Mouse (Mus musculus) left cerebral cortex, postnatal 25 days (tissue): ENCODE measurements around the gene Dalrd3. TPM values are rescaled to one million over a fixed set of nuclear protein-coding genes. Genes with fewer than 3 reads are reported as not detected.

Source experiments
- DNase-seq, 2 experiments: peaks; one replicate each; pipeline ENCODE4 v3.0.0; 2022; ENCODE audit warnings: low spot score in 2 of 2, mixed read lengths in 1 of 2
- intact Hi-C: fragments of 180-260 bp; cut with DNase I; formaldehyde crosslinking; loops from one replicate; pipeline ENCODE4 v1.15.1; 2025
- total RNA-seq, 2 experiments: library from RNA; stranded (reverse); gene quantifications; 2 replicates each; pipeline ENCODE4 v1.2.3; 2021

The Dalrd3 gene
- 10 to 100 TPM; 83.8 to 85.2 TPM for total RNA-seq

GRCm38 (mm10) chr9:108569381-108570206 is at the start of gene Dalrd3:
TSS of gene Dalrd3 (plus strand) at chr9:108569886.
- DNase-seq: peak; percentile 89 to 97
- intact Hi-C loops: no loop called here

DNA sequence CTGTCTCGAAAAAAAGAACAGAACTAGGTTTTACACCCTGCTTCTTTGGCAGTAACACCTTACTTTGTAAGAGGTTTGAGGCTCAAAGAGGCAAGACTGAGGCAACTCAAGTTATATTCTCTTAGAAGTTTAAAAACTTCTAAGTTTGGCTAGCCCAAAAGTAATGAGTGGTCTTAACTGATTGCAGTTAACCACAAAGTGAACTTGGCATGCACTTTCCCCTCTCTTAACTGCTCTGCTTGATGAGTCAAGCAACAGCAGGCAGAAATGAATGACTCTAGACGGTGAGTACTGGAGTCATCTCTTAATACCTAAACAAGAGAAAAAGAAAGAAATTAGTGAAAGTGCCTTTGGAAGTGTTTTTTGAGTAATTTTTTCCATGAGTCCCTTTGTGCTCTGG is 48.1 kb upstream of the Dalrd3 start:
- intact Hi-C loops: no loop called here
- DNase-seq: no peak

- no peak for DNase-seq
- intact Hi-C loops: no loop called here
These were observed 46.3 kb upstream of the Dalrd3 start for GRCm38 (mm10) chr9:108523341-108523740.

GRCm38 (mm10) chr9:108525400-108525799 is 44.3 kb upstream of the Dalrd3 start:
- intact Hi-C loops: no loop called here
- no peak for DNase-seq

DNA sequence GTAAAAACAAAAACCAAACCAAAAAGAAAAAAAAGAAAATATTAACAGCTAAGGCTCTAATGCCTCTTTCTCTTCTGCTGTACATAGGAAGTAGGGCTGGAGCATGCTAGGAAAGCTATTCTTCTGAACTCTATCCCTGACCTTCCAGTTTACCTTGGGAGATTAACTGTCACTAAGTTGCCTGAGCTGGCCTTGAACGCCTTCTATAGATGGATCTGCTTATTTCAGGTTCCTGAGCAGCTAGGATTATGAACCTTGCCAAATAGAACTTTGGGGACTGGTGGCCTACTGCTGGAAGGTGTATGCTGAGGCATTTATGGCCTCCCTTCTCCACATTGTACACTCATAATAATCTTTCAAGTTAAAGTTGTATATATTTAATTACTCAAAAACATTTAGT is 38.7 kb upstream of the Dalrd3 start:
- intact Hi-C loops: no loop called here

DNA sequence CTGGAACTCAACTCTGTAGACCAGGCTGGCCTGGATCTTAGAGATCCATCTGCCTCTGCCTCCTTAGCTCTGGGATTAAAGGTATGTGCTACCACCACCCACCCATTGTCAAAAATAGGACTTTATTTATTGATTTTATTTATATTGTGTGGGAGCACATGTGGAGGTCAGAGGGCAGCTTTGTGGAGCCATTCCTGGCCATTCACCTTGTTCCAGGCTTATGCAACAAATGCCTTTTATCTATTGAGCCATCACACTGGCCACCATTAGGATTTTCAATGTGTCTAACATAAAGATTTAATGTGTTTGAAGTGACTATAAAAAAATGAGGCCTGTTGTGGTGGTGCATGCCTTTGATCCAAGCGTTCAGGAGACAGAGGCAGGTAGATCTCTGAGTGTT is 38.2 kb upstream of the Dalrd3 start:
- intact Hi-C loops: no loop called here
- DNase-seq: no peak

More for the DNA sequence above, 38.7 kb upstream of the Dalrd3 start:
- DNase-seq: no peak

DNA sequence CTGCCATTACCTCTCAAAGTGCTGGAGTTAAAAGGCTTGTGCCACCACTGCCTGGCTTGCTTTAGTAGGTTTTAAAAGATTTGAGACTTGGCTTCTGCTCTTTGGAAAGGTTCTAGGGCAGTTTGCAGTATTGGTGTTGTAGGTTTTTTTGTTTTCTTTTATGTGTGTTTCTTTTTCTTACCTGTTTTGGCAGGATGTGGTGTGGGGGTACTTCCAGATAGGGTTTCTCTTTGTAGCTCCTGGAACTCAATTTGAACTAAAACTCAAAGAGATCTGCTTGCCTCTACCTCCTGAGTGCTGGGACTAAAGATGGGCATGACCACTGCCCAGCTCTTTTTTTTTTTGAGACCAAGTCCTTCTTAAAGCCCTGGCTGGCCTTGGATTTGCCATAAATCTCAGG is 28.8 kb upstream of the Dalrd3 start:
- DNase-seq: no peak
- intact Hi-C loops: no loop called here

DNA sequence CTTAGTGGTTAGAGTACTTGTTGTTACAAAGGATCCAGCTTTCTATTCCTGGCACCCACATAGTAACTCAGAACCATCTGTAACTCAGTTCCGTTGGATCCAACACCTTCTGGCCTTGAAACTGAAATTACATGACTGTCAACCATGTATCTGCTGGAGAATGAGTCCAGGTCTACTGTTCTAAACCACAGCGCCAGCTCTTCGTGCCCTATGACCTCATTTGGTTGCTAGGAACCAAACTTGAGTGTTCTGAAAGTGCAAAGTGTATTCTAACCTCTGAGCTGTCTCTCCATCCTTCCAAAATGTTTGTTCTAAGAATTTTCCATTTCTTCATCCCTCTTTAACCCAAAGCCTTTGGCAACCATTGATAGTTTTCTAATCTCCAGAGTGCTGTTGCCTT is 23.7 kb upstream of the Dalrd3 start:
- DNase-seq: no peak
- intact Hi-C loops: no loop called here

GRCm38 (mm10) chr9:108546875-108547274 is 22.8 kb upstream of the Dalrd3 start:
- no peak for DNase-seq

GRCm38 (mm10) chr9:108559169-108559568 is 10.5 kb upstream of the Dalrd3 start:
- intact Hi-C loops: no loop called here
- DNase-seq: no peak

More at GRCm38 (mm10) chr9:108546875-108547274, 22.8 kb upstream of the Dalrd3 start:
- intact Hi-C loops: no loop called here

DNA sequence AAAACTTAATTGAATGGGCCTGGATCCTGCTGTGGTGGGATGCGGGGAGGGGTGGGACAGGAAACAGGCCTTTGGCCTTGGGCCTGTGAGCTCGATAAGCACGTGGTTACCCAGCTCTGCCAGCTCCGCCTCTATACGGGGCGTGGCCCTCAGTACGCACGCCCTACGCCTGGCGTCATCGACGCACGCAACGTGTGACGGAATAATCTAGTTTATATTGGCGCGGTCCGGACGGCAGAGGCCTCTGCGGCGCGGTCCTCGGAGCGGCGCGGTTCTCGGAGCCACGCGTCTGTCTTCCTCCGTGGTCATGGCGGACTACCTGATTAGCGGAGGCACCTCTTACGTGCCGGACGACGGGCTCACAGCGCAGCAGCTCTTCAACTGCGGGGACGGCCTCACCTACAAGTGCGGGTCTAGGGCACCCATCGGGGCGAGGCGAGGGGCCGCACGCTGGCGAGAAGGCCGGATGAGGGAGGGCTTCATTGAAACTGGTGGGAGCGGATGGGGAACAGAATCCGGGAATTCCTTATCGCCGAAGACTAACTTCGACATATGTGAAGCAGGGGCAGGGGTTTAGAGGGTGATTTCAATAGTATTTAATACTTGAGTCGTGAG is 9.4 kb upstream of the Dalrd3 start, which contains the start of gene Impdh2:
Gene Impdh2, plus strand, starts transcription at position 60 of the 615 bp plus-strand sequence.
- intact Hi-C loops: no loop called here
- peak; percentile 93 to 96 for DNase-seq

- no peak for DNase-seq
- intact Hi-C loops: no loop called here
These were observed 6.0 kb upstream of the Dalrd3 start for GRCm38 (mm10) chr9:108563671-108564070.

DNA sequence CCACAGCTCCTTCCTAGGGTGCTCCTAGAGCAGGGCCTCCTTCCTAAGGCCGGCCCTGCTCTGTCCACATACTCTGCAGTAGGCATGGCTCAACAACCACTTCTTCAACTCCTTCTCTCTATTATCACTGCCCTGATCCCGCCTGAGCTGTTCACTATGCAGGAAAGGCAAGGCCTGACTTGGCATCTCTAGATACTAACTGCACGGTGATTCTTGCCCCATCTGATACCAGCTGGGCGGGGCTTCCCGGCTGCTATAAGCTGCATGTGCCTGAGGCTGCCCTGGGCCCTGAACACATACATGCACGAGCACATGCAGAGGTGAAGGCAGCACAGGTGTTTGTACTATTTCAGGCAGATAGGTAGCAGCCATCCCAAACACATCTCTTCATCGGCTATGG is 5.6 kb upstream of the Dalrd3 start:
- DNase-seq: no peak
- intact Hi-C loops: no loop called here

DNA sequence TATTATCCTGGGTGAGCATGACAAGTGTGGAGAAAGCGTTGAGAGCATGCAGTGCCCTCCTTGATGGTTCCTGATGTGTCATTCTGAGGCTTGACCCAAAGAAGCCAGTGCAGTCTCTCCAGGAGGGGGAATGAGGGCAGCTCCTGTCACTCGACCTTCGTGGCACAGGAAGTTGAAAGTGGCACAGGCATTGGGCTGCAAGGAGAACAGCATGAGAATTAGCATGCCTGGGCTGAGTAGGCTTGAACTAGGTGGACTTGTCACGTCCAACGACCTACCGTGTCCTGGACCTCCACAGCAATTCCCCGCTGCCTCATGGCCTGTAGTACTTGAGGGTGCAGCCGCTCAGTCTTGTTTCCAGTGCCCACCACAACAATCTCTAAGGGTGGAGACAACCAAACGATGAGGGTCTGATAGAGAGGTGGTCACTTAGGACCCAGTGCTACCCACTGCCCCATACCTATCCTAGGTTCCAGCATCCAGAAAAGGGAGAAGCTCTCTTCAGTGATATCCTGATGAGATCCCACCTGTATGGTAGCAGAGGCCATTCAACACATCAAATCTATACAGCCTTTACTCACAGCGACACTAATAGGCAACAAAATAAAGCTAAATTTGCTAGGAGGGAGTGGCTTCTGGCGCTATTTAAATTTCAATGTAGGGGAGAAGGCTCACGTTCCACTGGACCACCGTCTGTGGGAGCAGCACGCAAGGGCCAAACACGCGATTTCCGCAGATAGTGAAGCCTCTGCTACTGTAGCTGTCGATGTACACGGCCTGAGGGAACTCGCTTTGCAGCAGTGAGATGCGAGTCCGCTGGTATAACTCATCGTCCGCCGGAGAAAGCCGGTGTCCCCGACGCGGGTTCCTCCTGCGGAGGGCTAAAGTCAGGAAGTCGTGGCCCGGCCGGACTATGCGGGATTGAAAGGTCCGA is 3.5 kb upstream of the Dalrd3 start:
- intact Hi-C loops: loop anchor here (2.0 kb wide), 1 partner anchor 31 kb away; the partner anchor contains the start of gene P4htm
- no peak for DNase-seq

DNA sequence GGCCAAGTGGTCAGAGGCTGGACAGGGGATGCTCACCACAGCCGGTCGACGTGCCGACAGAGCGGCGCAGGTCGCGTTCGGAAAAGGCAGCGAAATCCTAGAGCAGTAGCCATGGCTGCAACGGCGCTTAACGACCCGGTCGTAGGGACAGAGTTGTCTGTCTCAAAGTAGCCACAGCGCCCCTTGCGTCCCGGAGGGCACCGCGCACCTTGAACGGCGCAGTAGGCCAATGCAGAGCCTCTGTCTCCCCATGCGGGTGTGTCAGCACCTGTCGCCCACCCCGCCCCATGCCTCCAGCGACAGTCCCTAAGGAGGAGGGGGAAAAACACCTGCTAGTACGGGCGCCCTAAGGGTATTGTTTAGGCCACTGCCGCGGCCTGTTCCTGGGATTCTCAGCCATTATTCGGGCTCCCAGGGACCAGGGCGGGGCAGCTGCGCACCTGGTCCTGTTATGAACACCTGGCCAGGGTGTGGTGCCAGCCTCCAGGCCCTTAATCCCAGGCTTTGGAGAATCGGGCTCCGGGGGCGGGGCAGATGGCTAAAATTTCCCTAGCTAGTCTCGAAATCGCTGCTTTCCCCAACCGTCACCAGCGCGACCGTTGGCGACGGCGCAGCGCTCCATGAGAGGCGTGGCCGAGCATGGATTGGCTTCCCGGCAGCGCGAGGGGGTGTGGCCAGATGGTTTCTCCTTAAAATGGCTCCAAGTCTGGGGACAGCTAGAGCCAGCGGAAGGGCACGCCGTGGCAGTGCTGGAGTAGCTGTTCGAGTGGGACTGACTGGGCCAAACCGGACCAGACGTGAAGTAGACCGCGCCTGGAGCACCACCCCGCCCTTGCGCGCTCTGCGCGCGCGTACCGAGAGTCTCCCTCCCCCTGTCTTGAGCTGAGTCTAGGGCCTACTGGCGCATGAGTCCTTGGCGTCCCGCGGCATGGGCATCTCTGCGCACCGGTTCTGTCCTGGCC is 2.6 kb upstream of the Dalrd3 start, which contains the start of gene Ndufaf3:
Gene Ndufaf3, minus strand, starts transcription at position 620 of the 962 bp plus-strand sequence.
- intact Hi-C loops: loop anchor here (2.0 kb wide), 1 partner anchor 30 kb away; the partner anchor contains the start of gene P4htm
- DNase-seq: peak; percentile 96 to 98

DNA sequence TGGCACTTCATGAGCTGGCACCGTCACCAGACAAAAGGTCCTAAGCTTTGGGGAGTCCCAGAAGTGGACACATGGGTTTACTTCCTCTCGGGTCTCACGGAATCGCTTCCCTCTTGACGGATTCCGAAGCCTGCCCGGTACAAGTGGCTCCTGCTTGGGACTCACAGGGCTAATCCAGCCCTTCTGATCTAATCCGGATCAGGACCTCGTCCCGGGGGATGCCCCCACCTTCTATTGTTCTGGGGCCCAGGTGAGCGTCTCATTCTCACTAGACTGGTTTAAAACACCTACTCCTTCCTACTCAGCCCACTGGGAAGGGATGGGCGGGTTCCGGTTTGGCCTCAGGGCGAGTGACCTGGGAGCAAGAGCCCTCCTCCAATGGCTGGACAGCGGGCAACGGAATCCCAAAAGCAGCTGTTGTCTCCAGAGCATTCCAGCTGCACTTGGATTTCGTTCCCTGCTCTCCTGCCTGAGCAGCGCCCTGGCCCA is 1.7 kb upstream of the Dalrd3 start:
- DNase-seq: no peak
- intact Hi-C loops: loop anchor here (2.0 kb wide), 1 partner anchor 29 kb away; the partner anchor contains the start of gene P4htm

DNA sequence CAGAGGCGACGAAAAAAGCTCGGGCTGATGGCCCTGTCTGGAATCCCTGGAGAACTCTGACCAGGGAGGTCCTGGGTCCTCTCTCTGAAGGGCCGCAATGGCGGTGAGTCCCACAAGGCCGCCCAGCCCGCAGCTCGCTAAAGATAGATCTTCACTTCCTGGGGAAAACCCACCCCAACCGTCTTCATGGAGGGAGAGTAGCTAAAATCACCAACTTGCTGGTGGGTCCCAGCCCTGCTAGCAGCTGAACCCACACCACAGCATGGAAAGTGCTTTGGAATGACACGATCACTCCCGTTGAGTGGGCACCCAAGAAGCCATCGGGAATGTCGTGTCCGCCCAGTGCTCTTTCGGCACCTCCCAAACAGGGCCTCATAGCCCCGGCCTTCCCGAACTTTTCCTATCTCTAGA is 1.2 kb upstream of the Dalrd3 start:
- intact Hi-C loops: no loop called here
- DNase-seq: no peak

DNA sequence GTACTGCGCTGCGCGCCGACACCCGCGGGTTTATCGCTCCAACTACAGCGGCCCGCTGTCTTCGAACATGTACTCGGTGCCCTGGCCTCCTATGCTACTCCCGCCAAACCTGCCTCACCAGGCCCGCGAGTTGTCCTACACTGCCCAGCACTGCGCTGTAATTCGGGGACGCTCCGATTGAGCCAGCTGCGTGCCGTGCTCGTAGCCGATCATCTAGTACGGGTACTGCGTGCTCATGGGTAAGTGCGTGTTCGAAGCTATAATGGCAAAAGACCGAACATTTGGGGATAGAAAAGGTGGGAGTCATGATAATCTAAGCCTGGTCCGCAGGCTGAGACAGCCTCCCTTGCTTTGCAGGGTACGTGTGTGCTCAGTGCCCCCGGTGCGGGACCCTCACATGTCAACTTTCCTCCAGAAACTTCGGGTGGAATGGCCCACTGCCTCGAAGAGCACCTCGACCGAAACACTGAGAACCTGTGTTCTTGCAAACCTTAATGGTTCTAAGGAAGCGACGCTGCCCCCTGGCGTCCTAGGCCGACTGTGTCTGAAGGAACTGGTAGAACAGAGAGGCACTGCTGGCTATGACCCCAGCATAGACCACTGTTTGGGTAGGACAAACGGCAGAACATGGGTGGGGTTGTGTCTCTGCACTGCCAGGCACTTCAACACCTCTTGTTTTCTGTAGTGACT is 666 bp downstream of the Dalrd3 start:
- peak in 1 of 2 experiments; percentile 82 for DNase-seq
- intact Hi-C loops: no loop called here
